Mouse (Mus musculus): ENCODE results near the gene Dnah5.

DNA sequence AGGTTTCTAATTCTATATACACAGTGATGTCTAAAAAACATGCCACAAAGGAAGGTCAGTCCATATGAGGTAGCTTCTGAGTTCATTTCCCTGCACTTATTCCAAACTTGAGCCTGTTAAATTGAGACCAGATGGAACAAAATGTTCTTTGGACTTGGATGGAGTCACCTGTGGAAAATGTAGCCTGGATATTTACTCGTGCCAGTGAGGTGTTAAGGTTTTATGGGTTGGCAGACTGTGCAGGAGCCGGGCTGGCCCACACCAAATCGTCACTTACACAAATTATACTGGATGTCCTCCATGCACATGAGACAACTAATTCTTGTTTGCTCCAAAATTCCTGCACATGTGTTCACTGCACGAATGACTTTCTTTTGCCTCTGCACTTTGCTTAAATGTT lies 236.2 kb downstream of the Dnah5 start:
- TF ChIP-seq CTCF (IDR thresholded peaks at IDR 0.05; ENCODE audit: low read depth, low read length): no peak
- no peak for TF ChIP-seq POLR2A (IDR thresholded peaks at IDR 0.05; ENCODE audit: borderline replicate concordance, low read depth, low read length)

Data from bone marrow macrophage, adult 2 months (primary cell).